ENCODE assay signal across 12 mouse cellular contexts in genomic region chr7:126665269-126665668, GRCm38 (mm10). TPM values are rescaled to one million over a fixed set of nuclear protein-coding genes. Genes with fewer than 3 reads are reported as not detected.
DNase-seq lines count a peak whose midpoint lies in the region.
"Had no signal": no experiment of that assay in that cellular context is flagged by ENCODE, and none has a peak within 500 bp of the region (broad histone marks: within the 10 kb centered on the region; RNA-seq: fewer than 3 reads in every experiment).

No protein-coding gene starts in this region.

- DNase-seq in adrenal gland, adult (ENCODE audit: inconsistent age in 2 of 2, low spot score in 1 of 2), result peak; percentile 48 to 85
- no peak for DNase-seq in adrenal gland, postnatal 4 days (ENCODE audit: low spot score in 2 of 2)
- peak; percentile 23 for DNase-seq in heart, postnatal 4 days
- DNase-seq in heart, adult 11 months, result no peak
- peak; percentile 18 for DNase-seq in ovary, postnatal 14 days (ENCODE audit: low spot score)
- DNase-seq in ovary, adult 18-20 months (ENCODE audit: low spot score), result no peak
- no peak for DNase-seq in cerebellum, postnatal 25 days
- DNase-seq in right cerebral cortex, postnatal 4 days, result no peak
- DNase-seq: cerebellum, adult 11-12 months; liver; right cerebral cortex, postnatal 14 days; thymus, adult 18-20 months had no signal

RNA-seq across cellular contexts. Expression of gene Sult1a1, which starts 11.0 kb away (rescaled TPM):
- total RNA-seq in adrenal gland, postnatal 4 days (2021), result 10 to 100 TPM; 24.0 to 45.6 TPM
- 1 to 10 TPM; 5.5 to 6.6 TPM for total RNA-seq in heart, postnatal 4 days (2021)

RNA-seq across cellular contexts. Expression of gene Sgf29, which starts 16.2 kb away (rescaled TPM):
- total RNA-seq in adrenal gland, postnatal 4 days (2021), result 10 to 100 TPM; 30.4 to 33.5 TPM
- 10 to 100 TPM; 30.9 to 33.2 TPM for total RNA-seq in heart, postnatal 4 days (2021)

RNA-seq across cellular contexts. Expression of gene Bola2, which starts 29.9 kb away (rescaled TPM):
- total RNA-seq in adrenal gland, postnatal 4 days (2021), result 10 to 100 TPM; 85.4 to 98.8 TPM
- 10 to 100 TPM; 56.8 to 57.3 TPM for total RNA-seq in heart, postnatal 4 days (2021)

RNA-seq across cellular contexts. Expression of gene Slx1b, which starts 30.3 kb away (rescaled TPM):
- total RNA-seq in adrenal gland, postnatal 4 days (2021), result 10 to 100 TPM; 18.4 to 18.9 TPM
- total RNA-seq in heart, postnatal 4 days (2021), result 1 to 10 TPM; 7.2 to 8.1 TPM

RNA-seq across cellular contexts. Expression of gene Nupr1, which starts 34.6 kb away (rescaled TPM):
- total RNA-seq in adrenal gland, postnatal 4 days (2021), result 10 to 100 TPM in 1 of 2 experiments, 1 to 10 TPM in 1; 7.5 to 15.3 TPM
- 1 to 10 TPM; 5.7 to 6.8 TPM for total RNA-seq in heart, postnatal 4 days (2021)

Comparison
In these comparisons a context has a peak if more than half of its experiments do, and no peak if none do; other contexts are left out.
1. DNase-seq: peak in adrenal gland, adult (2 of 2), heart, postnatal 4 days (single experiment) and ovary, postnatal 14 days (single experiment); none in adrenal gland, postnatal 4 days (0 of 2), heart, adult 11 months (single experiment), ovary, adult 18-20 months (single experiment), cerebellum, postnatal 25 days (0 of 2) and right cerebral cortex, postnatal 4 days (single experiment).